Mouse (Mus musculus) lung, embryonic 16.5 days (tissue): ENCODE measurements around the gene Rpl19. TPM values are rescaled to one million over a fixed set of nuclear protein-coding genes. Genes with fewer than 3 reads are reported as not detected.
A peak's percentile ranks its signal among the peaks of the same experiment; 100 is the strongest.

Experiments used
- ATAC-seq: fragments of 200-750 bp; cut with Nextera tagmentation; 2 replicates; pipeline ENCODE4 v1.8.0; 2017; ENCODE audit warnings: low read depth, mild to moderate bottlenecking, moderate library complexity
- H3K27ac ChIP-seq: fragments of 300-500 bp; sonication (generic); 2 replicates; pipeline ENCODE4 v1.5.1; 2014; ENCODE audit warnings: mild to moderate bottlenecking, control low read depth, low read length
- H3K27me3 ChIP-seq: fragments of 300-500 bp; sonication (generic); 2 replicates; pipeline ENCODE4 v1.6.1; 2014; ENCODE audit warnings: low read depth, low read length, mixed read lengths; ENCODE audit not compliant: control insufficient read depth, insufficient read depth
- H3K36me3 ChIP-seq: fragments of 300-500 bp; sonication (generic); 2 replicates; pipeline ENCODE4 v1.6.1; 2014; ENCODE audit warnings: low read length; ENCODE audit not compliant: control insufficient read depth, insufficient read depth
- H3K4me1 ChIP-seq: fragments of 300-500 bp; sonication (generic); replicated peaks from 2 replicates; pipeline ENCODE4 v1.6.1; 2014; ENCODE audit warnings: low read length, mixed read lengths; ENCODE audit not compliant: control insufficient read depth, insufficient read depth
- H3K4me2 ChIP-seq: fragments of 300-500 bp; sonication (generic); 2 replicates; pipeline ENCODE4 v1.6.1; 2014; ENCODE audit warnings: low read depth, low read length, control low read depth
- H3K4me3 ChIP-seq: fragments of 300-500 bp; sonication (generic); 2 replicates; pipeline ENCODE4 v1.5.1; 2014; ENCODE audit warnings: mild to moderate bottlenecking, low read length, control low read depth
- H3K9ac ChIP-seq: fragments of 300-500 bp; sonication (generic); 2 replicates; pipeline ENCODE4 v1.6.1; 2014; ENCODE audit warnings: low read length, control low read depth
- H3K9me3 ChIP-seq: fragments of 300-500 bp; sonication (generic); 2 replicates; pipeline ENCODE4 v1.6.1; 2016; ENCODE audit warnings: low read length; ENCODE audit not compliant: control insufficient read depth
- WGBS: fragments of 180-500 bp; shearing (Covaris S2); extraction: QIAGEN DNeasy Blood & Tissue Kit; methylation state at CpG from one replicate; pipeline ENCODE4 v1.1.7; 2014; 5-methylcytosine and 5-hydroxymethylcytosine counted together
- microRNA-seq: library from miRNA; unstranded; fragments of <30 nt; microRNA quantifications from one replicate; pipeline ENCODE4, GENCODE M21; 2016
- polyA plus RNA-seq: library from polyadenylated mRNA; unstranded; fragments of >200 nt; fragmentation: Nextera tagmentation; extraction: Ambion mirVana; gene quantifications from 2 replicates; pipeline ENCODE4 v1.2.1, GENCODE M21; 2015

Gene Rpl19
- polyA plus RNA-seq, 1 experiment from 2014 or later = 999 TPM

DNA sequence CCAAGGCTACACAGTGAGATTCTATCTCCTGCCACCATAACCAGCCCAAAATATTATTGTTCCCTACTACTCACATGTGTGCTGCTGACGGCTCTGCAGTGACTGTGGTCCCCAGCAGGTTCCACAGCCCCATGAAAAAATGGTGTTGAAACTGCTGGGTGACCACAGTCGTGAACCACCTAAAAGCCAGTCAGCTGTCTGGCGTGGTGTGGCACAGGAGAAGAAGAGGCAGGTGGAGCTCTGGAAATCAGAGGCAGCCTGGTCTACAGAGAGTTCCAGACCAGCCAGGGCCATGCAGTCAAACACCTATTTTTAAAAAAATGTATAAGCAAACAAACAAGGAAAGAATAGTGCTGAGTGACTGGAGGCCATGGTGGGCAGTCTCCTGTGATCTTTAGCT is 34.9 kb downstream of the Rpl19 start:
- Histone ChIP-seq H3K4me3 (no peak overlapping the region), H3K27me3 (no peaks in the 10 kb centered on the region; the same call in 1 of the 2 replicates), H3K4me2 (no peak overlapping the region), H3K4me1 (no peaks in the 10 kb centered on the region), H3K27ac (no peak overlapping the region), H3K9ac (no peak overlapping the region), H3K9me3 (no peaks in the 10 kb centered on the region), H3K36me3 (no peaks in the 10 kb centered on the region)
- ATAC-seq = no peak
- WGBS = 69% methylated on average over 3 of the region's 3 CpGs

DNA sequence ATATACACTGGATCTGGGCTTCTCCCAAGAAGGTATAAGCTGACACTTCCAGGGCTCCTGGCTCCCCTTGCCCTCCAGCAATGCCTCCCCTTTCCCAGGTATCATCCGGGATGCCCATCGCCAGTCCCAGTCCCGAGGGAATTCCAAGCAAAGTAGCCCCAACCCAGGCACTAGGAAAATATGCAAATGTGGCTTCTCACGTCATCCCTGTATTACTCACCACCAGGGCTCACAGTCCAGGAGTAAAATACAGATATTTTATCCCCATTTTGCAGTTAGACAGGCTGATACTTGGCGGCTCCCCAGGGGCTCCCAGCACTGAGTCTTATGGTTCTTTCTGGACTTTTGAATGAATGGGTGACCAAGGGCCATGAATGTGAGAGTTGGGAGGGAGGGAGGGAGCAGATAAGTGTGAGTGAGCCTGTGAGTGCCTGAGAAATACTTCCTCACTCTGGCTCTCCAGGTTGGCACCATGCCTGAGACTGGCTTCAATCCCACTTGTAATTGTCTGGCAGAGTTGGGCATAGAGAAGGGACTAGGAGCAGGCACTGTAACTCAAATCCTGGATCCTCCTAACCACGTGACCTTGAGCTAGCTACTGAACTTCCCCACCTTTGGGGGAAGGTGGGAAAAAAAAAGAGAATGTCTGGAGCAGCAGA is 35.5 kb downstream of the Rpl19 start:
- H3K36me3 ChIP-seq = no peaks in the 10 kb centered on the region
- H3K4me2 ChIP-seq = no peak overlapping the region
- H3K27ac ChIP-seq = no peak overlapping the region
- 41% methylated on average over 6 of the region's 6 CpGs for WGBS
- no peaks in the 10 kb centered on the region for H3K27me3 ChIP-seq
- H3K4me1 ChIP-seq = no peaks in the 10 kb centered on the region
- no peak overlapping the region for H3K9ac ChIP-seq
- peaks cover 3% of the 10 kb centered on the region for H3K9me3 ChIP-seq
- ATAC-seq = peak; percentile 35; the same call in 1 of the 2 replicates
- H3K4me3 ChIP-seq = no peak overlapping the region

DNA sequence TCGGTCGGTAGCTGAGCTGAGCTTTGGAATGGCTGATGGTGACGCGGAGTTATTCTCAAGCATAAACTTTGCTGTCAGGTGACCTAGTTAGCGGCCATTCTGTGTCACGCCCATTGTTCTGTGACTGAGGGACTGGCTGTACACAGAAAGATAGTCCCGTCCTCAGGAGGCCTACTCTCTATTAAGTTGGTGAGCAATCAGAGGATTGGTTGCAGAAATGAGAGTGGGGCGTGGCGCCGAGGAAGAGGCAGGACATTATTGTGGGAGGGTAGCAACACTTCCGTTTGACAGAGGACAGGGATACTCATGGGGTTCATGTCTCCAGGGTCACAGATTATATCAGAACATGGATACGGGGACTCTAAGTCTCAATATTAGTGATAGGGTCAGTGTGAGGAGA is 39.7 kb downstream of the Rpl19 start:
- Histone ChIP-seq H3K9me3 (peaks cover 7% of the 10 kb centered on the region), H3K4me3 (no peak overlapping the region), H3K36me3 (no peaks in the 10 kb centered on the region), H3K4me1 (no peaks in the 10 kb centered on the region), H3K4me2 (no peak overlapping the region), H3K27me3 (no peaks in the 10 kb centered on the region), H3K9ac (no peak overlapping the region), H3K27ac (no peak overlapping the region)
- 89% methylated on average over 12 of the region's 12 CpGs for WGBS
- no peak for ATAC-seq

DNA sequence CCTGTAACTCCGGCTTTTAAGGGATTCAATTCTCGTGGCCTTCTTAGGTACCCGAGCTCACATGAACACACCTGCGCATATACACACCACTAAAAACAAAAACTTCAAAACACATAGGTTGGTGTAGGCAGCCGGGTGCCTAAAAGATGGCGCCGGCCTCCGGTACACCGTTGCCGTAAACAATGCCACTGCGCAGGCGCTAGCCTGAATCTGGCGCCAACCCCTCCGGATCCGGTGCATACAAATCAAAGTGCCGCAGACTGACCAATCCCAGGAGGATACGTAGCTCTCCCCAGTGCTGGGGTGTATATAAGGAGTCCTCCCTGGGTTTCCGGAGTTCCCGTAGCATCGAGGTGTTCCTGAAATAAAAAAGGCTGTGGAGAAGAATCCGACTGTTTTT is 40.7 kb downstream of the Rpl19 start:
- H3K4me3 ChIP-seq = no peak overlapping the region
- no peak overlapping the region for H3K4me2 ChIP-seq
- no peaks in the 10 kb centered on the region for H3K27me3 ChIP-seq
- ATAC-seq = no peak
- H3K36me3 ChIP-seq = no peaks in the 10 kb centered on the region
- no peaks in the 10 kb centered on the region for H3K4me1 ChIP-seq
- H3K27ac ChIP-seq = no peak overlapping the region
- 93% methylated on average over 21 of the region's 21 CpGs for WGBS
- peaks cover 7% of the 10 kb centered on the region for H3K9me3 ChIP-seq
- H3K9ac ChIP-seq = no peak overlapping the region

DNA sequence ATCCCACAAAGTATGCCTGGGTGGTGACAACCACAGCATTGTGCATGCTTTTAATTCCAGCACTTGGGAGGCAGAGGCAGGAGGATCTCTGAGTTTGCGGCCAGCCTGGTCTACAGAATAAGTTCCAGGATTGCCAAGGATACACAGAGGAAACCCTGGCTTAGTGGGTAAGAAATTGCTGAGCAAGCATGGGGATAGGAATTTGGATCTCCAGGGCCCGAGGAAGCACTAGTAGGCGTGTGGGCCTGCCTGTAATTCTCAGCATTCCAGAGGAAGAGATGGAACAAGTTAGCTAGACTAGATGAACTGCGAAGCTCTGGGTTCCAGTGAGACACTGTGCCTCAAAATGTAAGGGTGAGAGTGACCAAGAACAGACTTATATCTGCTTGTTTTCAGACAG is 46.9 kb downstream of the Rpl19 start:
- 84% methylated on average over 4 of the region's 4 CpGs for WGBS

DNA sequence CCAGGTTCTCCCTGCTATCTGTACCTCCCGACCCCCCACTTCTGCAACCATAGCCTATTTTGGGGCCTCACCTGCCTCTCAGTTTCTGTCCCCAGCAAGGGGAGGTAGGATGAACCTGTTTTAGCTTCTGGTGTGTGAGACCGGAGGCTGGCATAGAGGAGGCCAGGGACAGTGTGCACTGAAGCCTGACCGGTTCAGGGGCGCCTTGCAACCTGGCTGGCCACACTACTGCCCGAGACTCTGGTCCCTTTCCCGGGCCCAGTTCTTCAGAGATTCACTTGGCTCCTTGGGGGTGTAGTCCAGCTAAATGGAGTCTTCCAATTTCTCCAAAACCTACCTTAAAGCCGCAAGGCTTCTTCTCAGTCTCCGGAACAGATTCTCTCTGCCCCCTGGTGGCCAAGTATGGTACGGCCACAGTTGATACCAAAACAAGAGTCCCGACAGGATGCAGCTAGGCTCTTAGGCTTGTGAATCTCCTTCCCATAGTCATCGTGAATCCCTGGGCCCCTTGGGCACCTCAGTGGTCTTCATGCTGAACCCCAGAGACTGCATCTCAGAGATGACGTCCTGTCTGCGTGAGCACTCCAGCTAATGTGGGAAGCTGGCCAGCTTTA is 48.8 kb downstream of the Rpl19 start:
- Histone ChIP-seq H3K4me3 (no peak overlapping the region), H3K27me3 (no peaks in the 10 kb centered on the region), H3K4me2 (no peak overlapping the region), H3K4me1 (no peaks in the 10 kb centered on the region), H3K36me3 (no peaks in the 10 kb centered on the region), H3K27ac (no peak overlapping the region), H3K9me3 (no peaks in the 10 kb centered on the region), H3K9ac (no peak overlapping the region)
- WGBS = 16% methylated on average over 13 of the region's 13 CpGs
- peak; percentile 57 for ATAC-seq

More for the DNA sequence above, 46.9 kb downstream of the Rpl19 start:
- Histone ChIP-seq H3K4me3 (no peak overlapping the region), H3K9me3 (no peaks in the 10 kb centered on the region), H3K4me2 (no peak overlapping the region), H3K9ac (no peak overlapping the region), H3K4me1 (no peaks in the 10 kb centered on the region), H3K27me3 (no peaks in the 10 kb centered on the region), H3K27ac (no peak overlapping the region), H3K36me3 (no peaks in the 10 kb centered on the region)
- no peak for ATAC-seq

DNA sequence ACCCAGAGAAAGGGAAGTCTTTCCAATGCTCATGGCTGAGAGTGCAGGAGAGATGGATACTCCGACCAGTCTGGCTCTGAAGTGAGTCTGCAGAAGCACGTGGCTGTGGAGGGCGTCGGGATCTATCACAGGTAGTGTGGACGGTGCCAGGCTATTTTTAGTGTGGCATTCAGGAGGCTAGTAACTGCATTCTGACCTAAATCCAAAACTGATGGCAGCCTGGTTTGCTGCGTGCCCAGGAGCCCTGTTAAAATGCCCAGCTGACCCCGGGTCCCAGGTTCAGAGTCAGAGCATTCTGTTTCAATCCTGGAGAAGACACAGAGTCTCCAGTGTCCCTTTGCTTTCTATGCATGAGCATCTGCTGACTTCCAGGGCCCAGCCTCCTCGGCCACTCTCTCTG is 50.6 kb downstream of the Rpl19 start:
- H3K4me1 ChIP-seq = no peaks in the 10 kb centered on the region
- H3K4me2 ChIP-seq = no peak overlapping the region
- H3K36me3 ChIP-seq = no peaks in the 10 kb centered on the region
- no peaks in the 10 kb centered on the region; the same call in 1 of the 2 replicates for H3K9me3 ChIP-seq
- 74% methylated on average over 8 of the region's 8 CpGs for WGBS
- no peak overlapping the region for H3K4me3 ChIP-seq
- H3K9ac ChIP-seq = no peak overlapping the region
- no peak for ATAC-seq
- H3K27ac ChIP-seq = no peak overlapping the region
- H3K27me3 ChIP-seq = no peaks in the 10 kb centered on the region

Small RNA genes within 50 kb of the gene (microRNA-seq; reads per million reads assigned to microRNA genes)
- gene Gm27597 = not detected

Other genes starting within 250 kb of the Rpl19 start
- 495 and 578 TPM in 2 replicates for gene Rpl23, start 244.3 kb upstream of the Rpl19 start, polyA plus RNA-seq
- gene Lasp1, start 227.7 kb upstream of the Rpl19 start, polyA plus RNA-seq = 163 and 167 TPM in 2 replicates
- 3.1 and 3.4 TPM in 2 replicates for gene B230217C12Rik, start 185.9 kb upstream of the Rpl19 start, polyA plus RNA-seq
- 0.36 and 0.65 TPM in 2 replicates for gene Fbxo47, start 142.6 kb upstream of the Rpl19 start, polyA plus RNA-seq
- 1.4 and 1.6 TPM in 2 replicates for gene Plxdc1, start 40.3 kb upstream of the Rpl19 start, polyA plus RNA-seq
- 6.2 and 8.0 TPM in 2 replicates for gene Arl5c, start 30.5 kb upstream of the Rpl19 start, polyA plus RNA-seq
- gene Cacnb1, start 3.7 kb upstream of the Rpl19 start, polyA plus RNA-seq = 6.4 and 6.7 TPM in 2 replicates
- gene Stac2, start 26.8 kb downstream of the Rpl19 start, polyA plus RNA-seq = 0.11 and 0.29 TPM in 2 replicates
- 13.9 and 17.0 TPM in 2 replicates for gene Fbxl20, start 123.7 kb downstream of the Rpl19 start, polyA plus RNA-seq
- 58.1 and 59.2 TPM in 2 replicates for gene Med1, start 166.6 kb downstream of the Rpl19 start, polyA plus RNA-seq
- 8.5 and 8.8 TPM in 2 replicates for gene Cdk12, start 176.3 kb downstream of the Rpl19 start, polyA plus RNA-seq